Mouse (Mus musculus) hindlimb bud, embryonic 11.5 days (tissue): Measurements from ENCODE around the gene B9d2.

Experiments
- DNase-seq: peaks from one replicate; pipeline ENCODE4 v3.0.0-alpha.2; 2012; ENCODE audit warnings: low read depth, low spot score; ENCODE audit errors: extremely low spot score

Gene B9d2

GRCm38 (mm10) chr7:25680514-25681258 is at the start of gene B9d2:
Gene B9d2, plus strand, starts transcription at chr7:25680780.
- DNase-seq = peak; percentile 84

GRCm38 (mm10) chr7:25632679-25633078 is 47.9 kb upstream of the B9d2 start:
- no peak for DNase-seq

GRCm38 (mm10) chr7:25636373-25636772 is 44.2 kb upstream of the B9d2 start:
- no peak for DNase-seq

- no peak for DNase-seq
These were observed 43.5 kb upstream of the B9d2 start for GRCm38 (mm10) chr7:25637099-25637498.

GRCm38 (mm10) chr7:25639754-25640153 is 40.8 kb upstream of the B9d2 start:
- no peak for DNase-seq

GRCm38 (mm10) chr7:25644136-25644535 is 36.4 kb upstream of the B9d2 start:
- DNase-seq = no peak

GRCm38 (mm10) chr7:25644631-25645030 is 35.9 kb upstream of the B9d2 start:
- DNase-seq = no peak

- no peak for DNase-seq
These were observed 35.5 kb upstream of the B9d2 start for GRCm38 (mm10) chr7:25645074-25645473.

- DNase-seq = no peak
These were observed 32.9 kb upstream of the B9d2 start for GRCm38 (mm10) chr7:25647574-25648123.

GRCm38 (mm10) chr7:25649839-25650238 is 30.7 kb upstream of the B9d2 start:
- DNase-seq = no peak

- DNase-seq = no peak
These were observed 29.3 kb upstream of the B9d2 start for GRCm38 (mm10) chr7:25651281-25651680.

- DNase-seq = no peak
These were observed 28.3 kb upstream of the B9d2 start for GRCm38 (mm10) chr7:25652244-25652759.

- DNase-seq = no peak
These were observed 24.8 kb upstream of the B9d2 start for GRCm38 (mm10) chr7:25655601-25656428.

GRCm38 (mm10) chr7:25657785-25658184 is 22.8 kb upstream of the B9d2 start:
- no peak for DNase-seq

- DNase-seq = peak; percentile 99
These were observed 21.7 kb upstream of the B9d2 start, which contains the start of the genes Bckdha and Exosc5 for GRCm38 (mm10) chr7:25658657-25659472. Gene Bckdha, minus strand, starts transcription at chr7:25658981. Gene Exosc5, plus strand, starts transcription at chr7:25659164.

GRCm38 (mm10) chr7:25666381-25666780 is 14.2 kb upstream of the B9d2 start:
- no peak for DNase-seq

- no peak for DNase-seq
These were observed 11.4 kb upstream of the B9d2 start for GRCm38 (mm10) chr7:25669158-25669557.

- no peak for DNase-seq
These were observed 10.9 kb upstream of the B9d2 start for GRCm38 (mm10) chr7:25669631-25670030.

GRCm38 (mm10) chr7:25670096-25670495 is 10.5 kb upstream of the B9d2 start:
- no peak for DNase-seq

GRCm38 (mm10) chr7:25671686-25672085 is 8.9 kb upstream of the B9d2 start:
- DNase-seq = no peak

- DNase-seq = no peak
These were observed 8.1 kb upstream of the B9d2 start for GRCm38 (mm10) chr7:25672442-25672841.
